Mouse (Mus musculus) embryonic facial prominence, embryonic 12.5 days (tissue): ENCODE measurements around the gene Dscam. TPM values are rescaled to one million over a fixed set of nuclear protein-coding genes. Genes with fewer than 3 reads are reported as not detected.
"Not testable (repeated sequence)": the region's sequence is repeated elsewhere in the genome, so short reads cannot be mapped to it uniquely, and the experiment has no call there.

Experiments
- ATAC-seq: fragments of 200-750 bp; cut with Nextera tagmentation; 2 replicates; pipeline ENCODE4 v1.8.0; 2017; ENCODE audit not compliant: insufficient number of reproducible peaks, insufficient read depth, low FRiP score, low TSS enrichment
- H3K27ac ChIP-seq: fragments of 300-500 bp; sonication (generic); 2 replicates; pipeline ENCODE4 v1.5.1; 2016; ENCODE audit warnings: mild to moderate bottlenecking
- H3K27me3 ChIP-seq: fragments of 300-500 bp; sonication (generic); 2 replicates; pipeline ENCODE4 v1.6.1; 2016; ENCODE audit warnings: mild to moderate bottlenecking, moderate library complexity
- H3K36me3 ChIP-seq: fragments of 300-500 bp; sonication (generic); 2 replicates; pipeline ENCODE4 v1.6.1; 2016; ENCODE audit warnings: mild to moderate bottlenecking
- H3K4me1 ChIP-seq: fragments of 300-500 bp; sonication (generic); 2 replicates; pipeline ENCODE4 v1.6.1; 2016
- H3K4me2 ChIP-seq: fragments of 300-500 bp; sonication (generic); replicated peaks from 2 replicates; pipeline ENCODE4 v1.6.1; 2016; ENCODE audit warnings: mild to moderate bottlenecking, moderate library complexity
- H3K4me3 ChIP-seq: fragments of 300-500 bp; sonication (generic); 2 replicates; pipeline ENCODE4 v1.5.1; 2016; ENCODE audit warnings: mild to moderate bottlenecking
- H3K9ac ChIP-seq: fragments of 300-500 bp; sonication (generic); 2 replicates; pipeline ENCODE4 v1.6.1; 2016; ENCODE audit warnings: mild to moderate bottlenecking, moderate library complexity
- H3K9me3 ChIP-seq: fragments of 300-500 bp; sonication (generic); 2 replicates; pipeline ENCODE4 v1.6.1; 2016; ENCODE audit warnings: mild to moderate bottlenecking, moderate library complexity
- WGBS: fragments of 180-500 bp; shearing (Covaris S2); methylation state at CpG from one replicate; pipeline ENCODE4 v1.1.7; 2016; 5-methylcytosine and 5-hydroxymethylcytosine counted together
- polyA plus RNA-seq: library from polyadenylated mRNA; unstranded; fragments of >200 nt; fragmentation: Nextera tagmentation; extraction: Ambion mirVana; gene quantifications from 2 replicates; pipeline ENCODE4 v1.2.1, GENCODE M21; 2016

Dscam gene
- polyA plus RNA-seq, 1 experiment from 2014 or later: 0.42 TPM

GRCm38 (mm10) chr16:96901234-96902014 lies 269.1 kb downstream of the Dscam start:
- no peak for ATAC-seq
- H3K27ac ChIP-seq: no peak overlapping the region
- no peak overlapping the region for H3K4me2 ChIP-seq
- H3K4me1 ChIP-seq: no peaks in the 10 kb centered on the region
- H3K4me3 ChIP-seq: no peak overlapping the region
- no peaks in the 10 kb centered on the region for H3K36me3 ChIP-seq
- 56% methylated on average over 3 of the region's 3 CpGs for WGBS
- no peaks in the 10 kb centered on the region for H3K9me3 ChIP-seq
- no peak overlapping the region for H3K9ac ChIP-seq
- no peaks in the 10 kb centered on the region for H3K27me3 ChIP-seq

- no peaks in the 10 kb centered on the region for H3K9me3 ChIP-seq
- H3K4me1 ChIP-seq: no peaks in the 10 kb centered on the region
- ATAC-seq: no peak
- no peak overlapping the region for H3K4me3 ChIP-seq
- H3K4me2 ChIP-seq: no peak overlapping the region
- H3K36me3 ChIP-seq: no peaks in the 10 kb centered on the region
- no peak overlapping the region for H3K27ac ChIP-seq
- H3K9ac ChIP-seq: no peak overlapping the region
- no peaks in the 10 kb centered on the region; the same call in 1 of the 2 replicates for H3K27me3 ChIP-seq
These were observed 271.2 kb downstream of the Dscam start for GRCm38 (mm10) chr16:96899329-96899728.

GRCm38 (mm10) chr16:96896510-96897133 lies 273.9 kb downstream of the Dscam start:
- no peak for ATAC-seq
- Histone ChIP-seq H3K4me2 (no peak overlapping the region), H3K4me1 (no peaks in the 10 kb centered on the region), H3K27me3 (no peaks in the 10 kb centered on the region; the same call in 1 of the 2 replicates), H3K4me3 (no peak overlapping the region), H3K27ac (no peak overlapping the region), H3K36me3 (no peaks in the 10 kb centered on the region), H3K9me3 (no peaks in the 10 kb centered on the region), H3K9ac (no peak overlapping the region)
- WGBS: 58% methylated on average over 10 of the region's 10 CpGs

GRCm38 (mm10) chr16:96888036-96888435 lies 282.5 kb downstream of the Dscam start:
- Histone ChIP-seq H3K36me3 (no peaks in the 10 kb centered on the region), H3K4me2 (no peak overlapping the region), H3K9me3 (no peaks in the 10 kb centered on the region), H3K4me1 (no peaks in the 10 kb centered on the region), H3K27ac (no peak overlapping the region), H3K4me3 (no peak overlapping the region), H3K27me3 (no peaks in the 10 kb centered on the region), H3K9ac (no peak overlapping the region)
- 61% methylated on average over 1 of the region's 1 CpGs for WGBS
- ATAC-seq: no peak

GRCm38 (mm10) chr16:96885817-96886216 lies 284.7 kb downstream of the Dscam start:
- Histone ChIP-seq H3K27me3 (no peaks in the 10 kb centered on the region), H3K27ac (no peak overlapping the region), H3K4me1 (no peaks in the 10 kb centered on the region), H3K9ac (no peak overlapping the region), H3K4me3 (no peak overlapping the region), H3K36me3 (no peaks in the 10 kb centered on the region), H3K4me2 (no peak overlapping the region), H3K9me3 (no peaks in the 10 kb centered on the region)
- 77% methylated on average over 2 of the region's 2 CpGs for WGBS
- no peak for ATAC-seq

GRCm38 (mm10) chr16:96884590-96884989 lies 286.0 kb downstream of the Dscam start:
- WGBS: 85% methylated on average over 3 of the region's 3 CpGs
- not testable (repeated sequence) for H3K27me3 ChIP-seq, H3K9ac ChIP-seq, H3K27ac ChIP-seq, H3K36me3 ChIP-seq, ATAC-seq, H3K9me3 ChIP-seq, H3K4me1 ChIP-seq, H3K4me2 ChIP-seq, H3K4me3 ChIP-seq

GRCm38 (mm10) chr16:96877271-96877670 lies 293.3 kb downstream of the Dscam start:
- Histone ChIP-seq H3K4me2 (no peak overlapping the region), H3K27ac (no peak overlapping the region), H3K9me3 (no peaks in the 10 kb centered on the region), H3K27me3 (no peaks in the 10 kb centered on the region), H3K9ac (no peak overlapping the region), H3K4me1 (no peaks in the 10 kb centered on the region), H3K4me3 (no peak overlapping the region), H3K36me3 (no peaks in the 10 kb centered on the region)
- ATAC-seq: no peak
- 78% methylated on average over 4 of the region's 4 CpGs for WGBS

- no peak for ATAC-seq
- Histone ChIP-seq H3K27ac (no peak overlapping the region), H3K4me3 (no peak overlapping the region), H3K9me3 (no peaks in the 10 kb centered on the region), H3K4me2 (no peak overlapping the region), H3K4me1 (no peaks in the 10 kb centered on the region), H3K27me3 (no peaks in the 10 kb centered on the region), H3K36me3 (no peaks in the 10 kb centered on the region), H3K9ac (no peak overlapping the region)
- 43% methylated on average over 7 of the region's 7 CpGs for WGBS
These were observed 297.8 kb downstream of the Dscam start for GRCm38 (mm10) chr16:96872799-96873198.

- ATAC-seq: no peak
- no peak overlapping the region for H3K9ac ChIP-seq
- WGBS: 46% methylated on average over 2 of the region's 2 CpGs
- no peak overlapping the region for H3K4me3 ChIP-seq
- H3K4me1 ChIP-seq: no peaks in the 10 kb centered on the region
- H3K9me3 ChIP-seq: no peaks in the 10 kb centered on the region
- no peak overlapping the region for H3K4me2 ChIP-seq
- H3K36me3 ChIP-seq: no peaks in the 10 kb centered on the region
- no peak overlapping the region for H3K27ac ChIP-seq
- no peaks in the 10 kb centered on the region for H3K27me3 ChIP-seq
These were observed 313.0 kb downstream of the Dscam start for GRCm38 (mm10) chr16:96857571-96857970.

- Histone ChIP-seq H3K36me3 (no peaks in the 10 kb centered on the region), H3K9ac (no peak overlapping the region), H3K27me3 (no peaks in the 10 kb centered on the region), H3K4me3 (no peak overlapping the region), H3K27ac (no peak overlapping the region), H3K4me1 (no peaks in the 10 kb centered on the region), H3K9me3 (no peaks in the 10 kb centered on the region), H3K4me2 (no peak overlapping the region)
- 79% methylated on average over 4 of the region's 4 CpGs for WGBS
- ATAC-seq: no peak
These were observed 315.5 kb downstream of the Dscam start for GRCm38 (mm10) chr16:96855060-96855459.

- 19% methylated on average over 4 of the region's 4 CpGs for WGBS
- H3K4me1 ChIP-seq: no peaks in the 10 kb centered on the region
- H3K27ac ChIP-seq: no peak overlapping the region
- H3K9ac ChIP-seq: no peak overlapping the region
- no peak overlapping the region for H3K4me3 ChIP-seq
- H3K4me2 ChIP-seq: no peak overlapping the region
- no peaks in the 10 kb centered on the region for H3K9me3 ChIP-seq
- H3K36me3 ChIP-seq: no peaks in the 10 kb centered on the region
- H3K27me3 ChIP-seq: no peaks in the 10 kb centered on the region
- no peak for ATAC-seq
These were observed 318.2 kb downstream of the Dscam start for GRCm38 (mm10) chr16:96852383-96852782.

GRCm38 (mm10) chr16:96848916-96849315 lies 321.6 kb downstream of the Dscam start:
- Histone ChIP-seq H3K27me3 (no peaks in the 10 kb centered on the region), H3K36me3 (no peaks in the 10 kb centered on the region), H3K9ac (no peak overlapping the region), H3K27ac (no peak overlapping the region), H3K4me1 (0 out of 2 replicates have a peak, but pooled peaks cover 2% of the 10 kb centered on the region), H3K4me3 (no peak overlapping the region), H3K9me3 (no peaks in the 10 kb centered on the region), H3K4me2 (no peak overlapping the region)
- 81% methylated on average over 6 of the region's 6 CpGs for WGBS
- ATAC-seq: no peak
